Mouse (Mus musculus) hindbrain, embryonic 16.5 days (tissue): ENCODE data around the gene Edar. TPM values are rescaled to one million over a fixed set of nuclear protein-coding genes. Genes with fewer than 3 reads are reported as not detected.
A peak's percentile ranks its signal among the peaks of the same experiment; 100 is the strongest.

Source experiments
- ATAC-seq: fragments of 200-750 bp; cut with Nextera tagmentation; 2 replicates; pipeline ENCODE4 v1.8.0; 2017; ENCODE audit warnings: moderate TSS enrichment, moderate library complexity
- H3K27ac ChIP-seq: fragments of 300-500 bp; sonication (generic); 2 replicates; pipeline ENCODE4 v1.5.1; 2014; ENCODE audit warnings: low read depth, mild to moderate bottlenecking, control low read depth, low read length, moderate library complexity
- H3K27me3 ChIP-seq: fragments of 300-500 bp; sonication (generic); replicated peaks from 2 replicates; pipeline ENCODE4 v1.6.1; 2014; ENCODE audit warnings: low read length; ENCODE audit not compliant: control insufficient read depth, insufficient read depth
- H3K36me3 ChIP-seq: fragments of 300-500 bp; sonication (generic); 2 replicates; pipeline ENCODE4 v1.6.1; 2014; ENCODE audit warnings: mild to moderate bottlenecking, low read length, moderate library complexity, mixed read lengths; ENCODE audit not compliant: control insufficient read depth, insufficient read depth
- H3K4me1 ChIP-seq: fragments of 300-500 bp; sonication (generic); 2 replicates; pipeline ENCODE4 v1.6.1; 2014; ENCODE audit warnings: low read depth, low read length; ENCODE audit not compliant: control insufficient read depth, insufficient read depth
- H3K4me2 ChIP-seq: fragments of 300-500 bp; sonication (generic); 2 replicates; pipeline ENCODE4 v1.6.1; 2014; ENCODE audit warnings: mild to moderate bottlenecking, low read length, control low read depth, moderate library complexity
- H3K4me3 ChIP-seq: fragments of 300-500 bp; sonication (generic); 2 replicates; pipeline ENCODE4 v1.5.1; 2014; ENCODE audit warnings: mild to moderate bottlenecking, low read length, control low read depth, moderate library complexity
- H3K9ac ChIP-seq: fragments of 300-500 bp; sonication (generic); 2 replicates; pipeline ENCODE4 v1.6.1; 2014; ENCODE audit warnings: low read depth, mild to moderate bottlenecking, control low read depth, low read length, moderate library complexity
- H3K9me3 ChIP-seq: fragments of 300-500 bp; sonication (generic); 2 replicates; pipeline ENCODE4 v1.6.1; 2014; ENCODE audit warnings: mild to moderate bottlenecking, low read length, moderate library complexity; ENCODE audit not compliant: control insufficient read depth
- WGBS: fragments of 180-500 bp; shearing (Covaris S2); extraction: QIAGEN DNeasy Blood & Tissue Kit; methylation state at CpG from one replicate; pipeline ENCODE4 v1.1.7; 2014; 5-methylcytosine and 5-hydroxymethylcytosine counted together
- polyA plus RNA-seq: library from polyadenylated mRNA; unstranded; fragments of >200 nt; fragmentation: Nextera tagmentation; extraction: Ambion mirVana; gene quantifications from 2 replicates; pipeline ENCODE4 v1.2.1, GENCODE M21; 2015

The Edar gene
- polyA plus RNA-seq, 1 experiment from 2014 or later: 0.15 TPM

GRCm38 (mm10) chr10:58600151-58600550 lies 75.3 kb downstream of the Edar start:
- H3K9me3 ChIP-seq: no peaks in the 10 kb centered on the region
- ATAC-seq: no peak
- H3K9ac ChIP-seq: no peak overlapping the region
- H3K27me3 ChIP-seq: no peaks in the 10 kb centered on the region
- H3K4me2 ChIP-seq: no peak overlapping the region
- H3K4me1 ChIP-seq: peaks cover 11% of the 10 kb centered on the region; the same call in 1 of the 2 replicates
- no peak overlapping the region for H3K27ac ChIP-seq
- WGBS: 94% methylated on average over 5 of the region's 5 CpGs
- H3K4me3 ChIP-seq: no peak overlapping the region
- H3K36me3 ChIP-seq: no peaks in the 10 kb centered on the region

DNA sequence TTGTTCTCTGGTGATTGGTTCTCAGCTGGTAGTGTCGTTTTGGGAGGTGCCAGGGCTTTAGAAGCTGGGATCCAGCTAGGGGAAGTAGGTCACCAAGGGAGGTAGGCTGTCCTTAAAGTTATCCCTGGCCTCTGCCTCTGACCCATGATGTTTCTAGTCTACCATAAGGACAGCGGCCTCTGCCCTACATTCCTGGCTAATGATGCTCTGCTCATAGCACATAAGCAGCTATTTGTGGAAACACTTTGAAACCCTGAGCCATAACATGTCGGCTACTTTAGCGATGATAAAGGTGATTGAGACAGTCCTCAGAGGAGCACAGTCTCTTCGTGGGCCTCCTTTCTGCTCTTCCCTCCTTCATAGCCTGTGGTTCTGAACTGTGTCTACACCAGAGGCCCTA lies 79.6 kb downstream of the Edar start:
- H3K9ac ChIP-seq: no peak overlapping the region
- H3K27me3 ChIP-seq: no peaks in the 10 kb centered on the region
- ATAC-seq: no peak
- no peaks in the 10 kb centered on the region for H3K36me3 ChIP-seq
- H3K4me3 ChIP-seq: no peak overlapping the region
- H3K27ac ChIP-seq: no peak overlapping the region
- no peaks in the 10 kb centered on the region for H3K4me1 ChIP-seq
- WGBS: 71% methylated on average over 5 of the region's 5 CpGs
- no peak overlapping the region for H3K4me2 ChIP-seq
- peaks cover 4% of the 10 kb centered on the region for H3K9me3 ChIP-seq

- H3K4me2 ChIP-seq: no peak overlapping the region
- WGBS: 83% methylated on average over 3 of the region's 3 CpGs
- ATAC-seq: no peak
- no peak overlapping the region for H3K27ac ChIP-seq
- H3K4me1 ChIP-seq: no peaks in the 10 kb centered on the region
- H3K27me3 ChIP-seq: no peaks in the 10 kb centered on the region
- no peak overlapping the region for H3K9ac ChIP-seq
- peaks cover 4% of the 10 kb centered on the region for H3K9me3 ChIP-seq
- no peaks in the 10 kb centered on the region for H3K36me3 ChIP-seq
- H3K4me3 ChIP-seq: no peak overlapping the region
These were observed 80.3 kb downstream of the Edar start for GRCm38 (mm10) chr10:58595197-58595596.

DNA sequence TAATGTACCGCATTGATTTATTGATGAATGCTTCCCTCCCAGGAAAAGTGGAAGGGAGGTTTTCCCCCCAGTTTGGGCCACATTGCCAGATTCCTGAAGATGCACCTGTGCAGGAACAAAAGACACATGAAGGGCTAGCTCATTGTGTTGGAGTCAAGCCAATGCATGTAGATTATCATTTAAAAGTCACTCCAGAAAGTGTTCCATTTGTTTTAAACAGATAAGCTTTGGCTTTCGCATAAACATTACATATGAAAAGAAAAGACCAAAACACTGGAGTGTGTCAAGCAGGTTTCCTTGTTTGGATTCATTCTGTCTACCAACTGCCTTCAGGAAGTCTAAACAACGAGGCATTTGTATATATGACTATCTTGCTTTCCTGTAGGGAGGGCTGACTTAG lies 81.0 kb downstream of the Edar start:
- H3K4me3 ChIP-seq: no peak overlapping the region
- no peak overlapping the region for H3K4me2 ChIP-seq
- H3K9ac ChIP-seq: no peak overlapping the region
- H3K27me3 ChIP-seq: no peaks in the 10 kb centered on the region
- WGBS: 85% methylated on average over 3 of the region's 3 CpGs
- no peak for ATAC-seq
- H3K9me3 ChIP-seq: peaks cover 4% of the 10 kb centered on the region
- H3K27ac ChIP-seq: no peak overlapping the region
- no peaks in the 10 kb centered on the region for H3K36me3 ChIP-seq
- no peaks in the 10 kb centered on the region for H3K4me1 ChIP-seq

- no peak for ATAC-seq
- Histone ChIP-seq H3K9me3 (peaks cover 3% of the 10 kb centered on the region), H3K27me3 (no peaks in the 10 kb centered on the region), H3K4me2 (no peak overlapping the region), H3K4me3 (no peak overlapping the region), H3K4me1 (no peaks in the 10 kb centered on the region), H3K36me3 (no peaks in the 10 kb centered on the region), H3K9ac (no peak overlapping the region), H3K27ac (no peak overlapping the region)
- WGBS: 84% methylated on average over 5 of the region's 5 CpGs
These were observed 89.8 kb downstream of the Edar start for GRCm38 (mm10) chr10:58585427-58586223.

- Histone ChIP-seq H3K9ac (no peak overlapping the region), H3K4me1 (peaks cover 2% of the 10 kb centered on the region; the same call in 1 of the 2 replicates), H3K4me2 (no peak overlapping the region), H3K27ac (no peak overlapping the region), H3K4me3 (no peak overlapping the region), H3K9me3 (no peaks in the 10 kb centered on the region), H3K27me3 (no peaks in the 10 kb centered on the region), H3K36me3 (no peaks in the 10 kb centered on the region)
- ATAC-seq: no peak
- WGBS: 84% methylated on average over 6 of the region's 6 CpGs
These were observed 114.9 kb downstream of the Edar start for GRCm38 (mm10) chr10:58560521-58560920.

GRCm38 (mm10) chr10:58559901-58560300 lies 115.6 kb downstream of the Edar start:
- no peaks in the 10 kb centered on the region for H3K9me3 ChIP-seq
- ATAC-seq: peak; percentile 81
- H3K36me3 ChIP-seq: no peaks in the 10 kb centered on the region
- 18% methylated on average over 3 of the region's 3 CpGs for WGBS
- no peak overlapping the region for H3K4me2 ChIP-seq
- peaks cover 2% of the 10 kb centered on the region; the same call in 1 of the 2 replicates for H3K4me1 ChIP-seq
- no peak overlapping the region for H3K27ac ChIP-seq
- no peak overlapping the region for H3K4me3 ChIP-seq
- H3K9ac ChIP-seq: peak overlapping the region; percentile 38; the same call in 1 of the 2 replicates
- no peaks in the 10 kb centered on the region for H3K27me3 ChIP-seq

DNA sequence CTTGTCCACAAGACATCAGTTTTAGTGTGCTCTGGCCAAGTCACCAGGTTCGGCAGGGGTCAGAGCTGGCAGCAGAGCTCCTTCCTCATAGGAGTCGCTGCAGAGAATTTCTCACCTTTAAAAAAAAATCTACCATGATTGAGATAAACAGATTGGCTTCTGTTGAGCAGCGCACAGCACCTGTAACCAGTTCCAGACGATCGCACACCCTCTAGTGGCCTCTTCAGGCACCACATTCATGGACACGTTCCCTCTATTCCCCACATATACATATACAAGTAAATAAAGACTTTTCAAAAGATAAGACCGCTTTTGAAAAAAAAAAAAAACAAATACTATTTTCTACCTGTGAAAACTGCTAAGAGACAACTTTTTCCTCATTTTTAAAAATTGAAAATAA lies 116.4 kb downstream of the Edar start:
- WGBS: 39% methylated on average over 7 of the region's 7 CpGs
- Histone ChIP-seq H3K9ac (no peak overlapping the region), H3K4me3 (no peak overlapping the region), H3K4me2 (no peak overlapping the region), H3K4me1 (peaks cover 2% of the 10 kb centered on the region; the same call in 1 of the 2 replicates), H3K27me3 (no peaks in the 10 kb centered on the region), H3K36me3 (no peaks in the 10 kb centered on the region), H3K9me3 (no peaks in the 10 kb centered on the region), H3K27ac (no peak overlapping the region)
- peak; percentile 52; the same call in 1 of the 2 replicates for ATAC-seq

DNA sequence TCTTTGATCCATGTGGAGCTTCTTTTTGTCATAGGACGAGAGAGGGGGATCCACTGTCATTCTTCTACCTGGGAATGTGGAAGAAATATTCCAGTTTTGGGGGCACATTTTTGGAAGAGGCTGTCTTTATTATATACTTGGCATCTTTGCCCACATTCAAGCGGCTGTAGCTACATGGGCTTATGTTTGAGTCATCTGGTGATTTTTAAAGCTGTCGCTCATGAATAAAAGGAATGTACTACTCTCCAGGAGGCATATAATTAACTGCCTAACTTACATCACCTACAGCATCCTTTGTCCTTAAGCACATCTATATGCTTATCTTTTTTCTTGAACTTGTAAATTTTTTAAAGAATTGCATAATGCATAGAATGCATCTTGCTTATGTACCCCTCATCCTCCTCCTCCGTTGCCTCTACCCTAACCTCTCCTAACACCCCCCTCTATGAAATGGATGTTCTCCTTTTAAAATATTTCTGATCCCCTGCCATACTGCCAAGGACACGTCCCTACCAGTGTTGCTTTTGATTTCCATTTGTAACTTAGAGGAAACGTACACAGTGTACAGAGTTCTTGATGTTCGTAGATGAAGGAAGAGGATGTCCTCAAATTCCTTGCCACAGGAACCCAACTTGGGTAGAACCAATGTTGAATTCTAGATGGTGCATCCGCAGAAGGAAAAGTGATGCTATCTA lies 120.6 kb downstream of the Edar start:
- Histone ChIP-seq H3K4me2 (no peak overlapping the region), H3K36me3 (no peaks in the 10 kb centered on the region), H3K27me3 (no peaks in the 10 kb centered on the region), H3K27ac (no peak overlapping the region), H3K9me3 (no peaks in the 10 kb centered on the region), H3K9ac (no peak overlapping the region), H3K4me3 (no peak overlapping the region), H3K4me1 (no peaks in the 10 kb centered on the region)
- ATAC-seq: no peak
- 93% methylated on average over 8 of the region's 8 CpGs for WGBS
